Mouse (Mus musculus): ENCODE results near the gene Lgi2.

Gene Lgi2

GRCm38 (mm10) chr5:52565813-52566531 lies at the start of gene Lgi2:
Gene Lgi2, minus strand, starts transcription at chr5:52566462.
- DNase-seq (ENCODE audit: low spot score) = peak; percentile 49

GRCm38 (mm10) chr5:52615421-52615820 lies 49.2 kb upstream of the Lgi2 start:
- DNase-seq (ENCODE audit: low spot score) = no peak

- no peak for DNase-seq (ENCODE audit: low spot score)
Measured at GRCm38 (mm10) chr5:52614686-52615085, 48.4 kb upstream of the Lgi2 start.

GRCm38 (mm10) chr5:52612776-52613175 lies 46.5 kb upstream of the Lgi2 start:
- DNase-seq (ENCODE audit: low spot score) = no peak

- no peak for DNase-seq (ENCODE audit: low spot score)
Measured at GRCm38 (mm10) chr5:52611315-52611895, 45.1 kb upstream of the Lgi2 start.

- no peak for DNase-seq (ENCODE audit: low spot score)
Measured at GRCm38 (mm10) chr5:52610306-52610705, 44.0 kb upstream of the Lgi2 start.

- DNase-seq (ENCODE audit: low spot score) = no peak
Measured at GRCm38 (mm10) chr5:52609672-52610071, 43.4 kb upstream of the Lgi2 start.

GRCm38 (mm10) chr5:52604582-52605041 lies 38.4 kb upstream of the Lgi2 start:
- no peak for DNase-seq (ENCODE audit: low spot score)

GRCm38 (mm10) chr5:52590612-52591011 lies 24.4 kb upstream of the Lgi2 start:
- no peak for DNase-seq (ENCODE audit: low spot score)

GRCm38 (mm10) chr5:52588650-52589049 lies 22.4 kb upstream of the Lgi2 start:
- no peak for DNase-seq (ENCODE audit: low spot score)

- no peak for DNase-seq (ENCODE audit: low spot score)
Measured at GRCm38 (mm10) chr5:52587291-52587733, 21.1 kb upstream of the Lgi2 start.

- DNase-seq (ENCODE audit: low spot score) = no peak
Measured at GRCm38 (mm10) chr5:52572572-52572971, 6.3 kb upstream of the Lgi2 start.

- DNase-seq (ENCODE audit: low spot score) = no peak
Measured at GRCm38 (mm10) chr5:52570746-52571145, 4.5 kb upstream of the Lgi2 start.

- no peak for DNase-seq (ENCODE audit: low spot score)
Measured at GRCm38 (mm10) chr5:52565214-52565812, 949 bp downstream of the Lgi2 start.

- DNase-seq (ENCODE audit: low spot score) = no peak
Measured at GRCm38 (mm10) chr5:52564351-52564750, 1.9 kb downstream of the Lgi2 start.

GRCm38 (mm10) chr5:52560240-52560639 lies 6.0 kb downstream of the Lgi2 start:
- DNase-seq (ENCODE audit: low spot score) = peak; percentile 28

GRCm38 (mm10) chr5:52555526-52555925 lies 10.7 kb downstream of the Lgi2 start:
- no peak for DNase-seq (ENCODE audit: low spot score)

GRCm38 (mm10) chr5:52551318-52551632 lies 15.0 kb downstream of the Lgi2 start:
- no peak for DNase-seq (ENCODE audit: low spot score)

- no peak for DNase-seq (ENCODE audit: low spot score)
Measured at GRCm38 (mm10) chr5:52550613-52551317, 15.5 kb downstream of the Lgi2 start.

- DNase-seq (ENCODE audit: low spot score) = no peak
Measured at GRCm38 (mm10) chr5:52546950-52547349, 19.3 kb downstream of the Lgi2 start.

- no peak for DNase-seq (ENCODE audit: low spot score)
Measured at GRCm38 (mm10) chr5:52543770-52544169, 22.5 kb downstream of the Lgi2 start.

GRCm38 (mm10) chr5:52540186-52540585 lies 26.1 kb downstream of the Lgi2 start:
- DNase-seq (ENCODE audit: low spot score) = no peak

- DNase-seq (ENCODE audit: low spot score) = no peak
Measured at GRCm38 (mm10) chr5:52539483-52539882, 26.8 kb downstream of the Lgi2 start.

All from ovary, postnatal 36 days (tissue).